Mouse (Mus musculus) CH12F3 (cell line): ENCODE measurements around the gene Efs.
"Not testable (repeated sequence)": the region's sequence is repeated elsewhere in the genome, so short reads cannot be mapped to it uniquely, and the experiment has no call there.

Experiments
- in situ Hi-C: fragments of 300-500 bp; cut with MboI; formaldehyde crosslinking; loops from 2 replicates; pipeline ENCODE4 v1.14.3; 2020; ENCODE audit warnings: low sequenced_read_pairs

The Efs gene

GRCm38 (mm10) chr14:54948781-54949180, 22.9 kb upstream of the Efs start:
- in situ Hi-C loops: no loop called here

- in situ Hi-C loops: not testable (repeated sequence)
Measured at GRCm38 (mm10) chr14:54947008-54947407, 21.1 kb upstream of the Efs start.

GRCm38 (mm10) chr14:54945975-54946704, 20.2 kb upstream of the Efs start:
- in situ Hi-C loops: no loop called here

- in situ Hi-C loops: loop anchor here (5.0 kb wide), 1 partner anchor 43 kb away; no protein-coding TSS in a partner anchor
Measured at GRCm38 (mm10) chr14:54944939-54945338, 19.0 kb upstream of the Efs start.

- in situ Hi-C loops: loop anchor here (5.0 kb wide), 1 partner anchor 42 kb away; no protein-coding TSS in a partner anchor
Measured at GRCm38 (mm10) chr14:54943971-54944370, 18.0 kb upstream of the Efs start.

GRCm38 (mm10) chr14:54942479-54942878, 16.6 kb upstream of the Efs start:
- in situ Hi-C loops: loop anchor here (5.0 kb wide), 1 partner anchor 40 kb away; no protein-coding TSS in a partner anchor

GRCm38 (mm10) chr14:54941024-54941978, 15.4 kb upstream of the Efs start:
- in situ Hi-C loops: loop anchor here (5.0 kb wide), 1 partner anchor 39 kb away; no protein-coding TSS in a partner anchor

- in situ Hi-C loops: loop anchor here (5.0 kb wide), 1 partner anchor 38 kb away; no protein-coding TSS in a partner anchor
Measured at GRCm38 (mm10) chr14:54940176-54940530, 14.2 kb upstream of the Efs start.

- in situ Hi-C loops: loop anchor here (5.0 kb wide), 1 partner anchor 37 kb away; no protein-coding TSS in a partner anchor
Measured at GRCm38 (mm10) chr14:54939434-54940175, 13.7 kb upstream of the Efs start.

GRCm38 (mm10) chr14:54938431-54939219, 12.7 kb upstream of the Efs start:
- in situ Hi-C loops: no loop called here

GRCm38 (mm10) chr14:54937361-54938182, 11.6 kb upstream of the Efs start:
- in situ Hi-C loops: no loop called here

- in situ Hi-C loops: no loop called here
Measured at GRCm38 (mm10) chr14:54936831-54937160, 10.9 kb upstream of the Efs start.

GRCm38 (mm10) chr14:54935904-54936830, 10.2 kb upstream of the Efs start, which contains the start of gene Cmtm5:
TSS of gene Cmtm5 (plus strand) at chr14:54936261.
- in situ Hi-C loops: no loop called here

GRCm38 (mm10) chr14:54932645-54933150, 6.8 kb upstream of the Efs start, which contains the start of gene Il25:
TSS of gene Il25 (plus strand) at chr14:54932695.
- in situ Hi-C loops: no loop called here

- in situ Hi-C loops: no loop called here
Measured at GRCm38 (mm10) chr14:54930431-54930830, 4.5 kb upstream of the Efs start.

- in situ Hi-C loops: no loop called here
Measured at GRCm38 (mm10) chr14:54929801-54930200, 3.9 kb upstream of the Efs start.

- in situ Hi-C loops: no loop called here
Measured at GRCm38 (mm10) chr14:54927296-54927695, 1.4 kb upstream of the Efs start.
